Mouse (Mus musculus): ENCODE results near the gene Cd3e. TPM values are rescaled to one million over a fixed set of nuclear protein-coding genes. Genes with fewer than 3 reads are reported as not detected.
"Not testable (repeated sequence)": the region's sequence is repeated elsewhere in the genome, so short reads cannot be mapped to it uniquely, and the experiment has no call there.

The Cd3e gene
- 1 to 10 TPM in 2 of 4 experiments, not detected in 2; 1.3 to 1.5 TPM for total RNA-seq (2022)

- no peak for DNase-seq (ENCODE audit: low spot score)
Measured at GRCm38 (mm10) chr9:45009180-45010078, at the start of gene Cd3e. Gene Cd3e, minus strand, starts transcription at chr9:45009627.

- no peak for DNase-seq (ENCODE audit: low spot score)
Measured at GRCm38 (mm10) chr9:45058304-45058940, 49.0 kb upstream of the Cd3e start.

GRCm38 (mm10) chr9:45055082-45055713 is 45.8 kb upstream of the Cd3e start, which contains the start of gene Mpzl3:
Gene Mpzl3, plus strand, starts transcription at chr9:45055186.
- peak; percentile 55 for DNase-seq (ENCODE audit: low spot score)

DNA sequence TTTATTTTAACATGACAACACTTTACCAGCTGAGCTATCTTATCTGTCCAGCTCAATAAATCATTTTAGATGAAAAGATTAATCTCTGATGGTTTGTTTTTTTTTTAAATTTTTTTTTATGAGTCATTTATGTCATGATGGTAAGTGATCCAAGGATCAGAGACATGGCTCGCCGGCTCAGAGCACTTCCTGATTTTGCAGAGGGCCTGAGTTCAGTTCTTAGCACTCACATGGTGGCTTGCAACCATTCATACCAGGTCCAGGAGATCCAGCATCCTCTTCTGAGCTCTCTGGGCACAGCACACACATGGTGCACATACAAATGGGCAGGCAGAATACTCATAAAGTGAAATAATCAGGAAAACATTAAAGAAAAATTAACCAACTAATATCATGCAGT is 40.9 kb upstream of the Cd3e start:
- DNase-seq (ENCODE audit: low spot score), result no peak

DNA sequence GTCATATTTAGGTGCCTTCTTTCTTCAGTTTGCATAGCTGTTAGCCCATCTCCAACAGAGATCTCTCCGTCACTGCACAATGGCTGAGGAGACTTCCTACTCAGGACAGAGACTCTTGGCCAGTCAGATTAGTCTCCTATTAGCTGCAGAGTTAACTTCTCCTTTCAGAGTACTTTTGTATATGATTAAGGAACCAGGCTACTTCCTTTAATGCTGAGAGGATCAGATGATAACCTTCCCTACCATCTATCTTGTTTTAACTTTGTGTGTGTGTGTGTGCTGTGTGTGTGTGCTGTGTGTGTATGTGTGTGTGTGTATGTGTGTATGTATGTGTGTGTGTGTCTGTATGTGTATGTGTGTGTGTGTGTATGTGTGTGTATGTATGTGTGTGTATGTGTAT is 40.3 kb upstream of the Cd3e start:
- DNase-seq (ENCODE audit: low spot score), result no peak

DNA sequence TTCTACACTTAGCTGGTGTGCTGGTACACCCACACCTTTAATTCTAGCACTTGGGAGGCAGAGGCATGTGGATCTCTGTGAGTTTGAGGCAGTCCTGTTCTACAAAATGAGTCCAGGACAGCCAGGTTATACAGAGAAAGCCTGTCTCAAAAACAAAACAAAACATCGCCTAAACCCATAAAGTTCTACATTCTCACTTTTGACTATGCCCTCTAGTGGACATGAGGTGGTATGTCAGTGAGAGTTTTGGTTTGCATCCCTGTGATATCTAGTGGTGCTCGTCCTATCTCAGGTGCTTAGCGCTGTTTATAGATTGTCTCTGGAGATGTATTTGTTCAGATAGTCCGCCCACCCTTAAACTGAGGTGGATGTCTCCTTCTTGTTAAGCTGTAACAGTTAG is 39.1 kb upstream of the Cd3e start:
- no peak for DNase-seq (ENCODE audit: low spot score)

DNA sequence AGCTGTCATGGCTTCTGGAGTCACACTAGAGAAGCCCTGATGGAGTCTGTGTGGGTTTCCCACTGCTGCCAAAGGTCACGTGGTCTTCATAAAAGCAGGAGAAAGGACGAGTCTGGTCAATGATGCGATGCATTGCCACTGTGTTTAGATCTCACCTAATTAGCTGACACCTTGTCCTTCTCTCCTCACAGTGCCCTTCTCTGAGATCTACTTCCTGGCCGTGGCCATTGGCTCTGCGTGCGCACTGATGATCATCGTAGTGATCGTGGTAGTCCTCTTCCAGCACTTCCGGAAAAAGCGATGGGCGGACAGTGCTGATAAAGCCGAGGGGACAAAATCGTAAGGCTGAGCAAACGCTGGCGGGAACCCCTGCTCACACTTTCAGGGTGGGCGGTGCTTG is 37.5 kb upstream of the Cd3e start:
- DNase-seq (ENCODE audit: low spot score), result no peak

GRCm38 (mm10) chr9:45042947-45043346 is 33.5 kb upstream of the Cd3e start:
- no peak for DNase-seq (ENCODE audit: low spot score)

DNA sequence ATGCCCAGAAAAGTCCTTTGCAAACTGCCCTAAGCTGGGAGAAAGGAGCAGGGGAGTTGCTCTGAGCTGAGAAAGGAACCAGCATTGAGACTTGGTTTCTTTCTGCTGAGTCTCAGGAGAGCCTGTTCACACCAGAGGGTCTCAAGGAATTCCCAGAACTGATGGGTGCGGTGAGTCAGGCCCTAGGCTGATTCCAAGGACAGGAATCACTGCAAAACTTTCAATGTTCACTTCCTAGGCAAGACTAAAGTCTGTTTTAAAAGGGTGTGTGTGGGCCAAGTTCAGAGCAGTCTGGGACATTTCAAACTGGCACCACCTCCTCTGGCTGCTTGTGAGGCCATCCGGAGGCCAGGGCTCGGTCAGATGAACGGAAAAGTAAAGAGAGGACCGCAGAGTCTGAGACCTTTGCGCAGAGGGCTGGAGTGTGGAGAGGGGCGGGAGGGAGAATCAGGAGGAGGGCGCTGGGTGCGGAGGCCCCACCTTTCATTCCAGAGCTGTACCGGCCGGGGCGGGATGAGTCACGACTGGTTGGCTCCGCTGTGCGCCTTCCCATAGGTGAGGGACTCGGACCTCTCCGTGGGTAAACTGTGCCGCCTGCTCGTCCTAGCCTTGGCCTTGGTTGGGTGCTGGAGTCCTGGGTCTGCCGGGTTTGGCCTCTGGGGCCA is 32.8 kb upstream of the Cd3e start:
- no peak for DNase-seq (ENCODE audit: low spot score)

- DNase-seq (ENCODE audit: low spot score), result no peak
Measured at GRCm38 (mm10) chr9:45041131-45041838, 31.9 kb upstream of the Cd3e start.

- DNase-seq (ENCODE audit: low spot score), result no peak
Measured at GRCm38 (mm10) chr9:45040066-45040845, 30.8 kb upstream of the Cd3e start.

DNA sequence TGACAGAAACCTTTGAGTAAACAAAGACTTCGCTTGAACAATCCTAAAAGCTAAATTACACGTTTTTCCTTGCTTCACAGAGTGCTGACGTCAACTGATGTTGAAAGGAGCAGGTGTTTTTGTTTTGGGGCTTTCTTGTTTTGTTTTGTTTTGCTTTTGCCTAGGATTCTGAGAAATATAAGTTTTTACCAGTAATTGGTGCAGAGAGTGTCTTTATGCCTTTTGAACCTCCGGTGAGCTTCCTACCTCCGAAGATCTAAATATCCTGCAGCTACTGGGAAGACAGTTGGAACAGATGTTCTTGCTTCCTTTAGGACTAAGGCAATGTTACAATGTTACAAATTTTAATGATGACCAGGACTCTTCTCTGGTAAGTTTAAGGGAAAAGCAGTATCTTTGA is 30.1 kb upstream of the Cd3e start, which contains the start of gene Mpzl2:
Mpzl2 (plus strand) TSS at position 301 of the 400 bp plus-strand sequence.
- no peak for DNase-seq (ENCODE audit: low spot score)

GRCm38 (mm10) chr9:45037803-45038202 is 28.4 kb upstream of the Cd3e start:
- DNase-seq (ENCODE audit: low spot score), result not testable (repeated sequence)

DNA sequence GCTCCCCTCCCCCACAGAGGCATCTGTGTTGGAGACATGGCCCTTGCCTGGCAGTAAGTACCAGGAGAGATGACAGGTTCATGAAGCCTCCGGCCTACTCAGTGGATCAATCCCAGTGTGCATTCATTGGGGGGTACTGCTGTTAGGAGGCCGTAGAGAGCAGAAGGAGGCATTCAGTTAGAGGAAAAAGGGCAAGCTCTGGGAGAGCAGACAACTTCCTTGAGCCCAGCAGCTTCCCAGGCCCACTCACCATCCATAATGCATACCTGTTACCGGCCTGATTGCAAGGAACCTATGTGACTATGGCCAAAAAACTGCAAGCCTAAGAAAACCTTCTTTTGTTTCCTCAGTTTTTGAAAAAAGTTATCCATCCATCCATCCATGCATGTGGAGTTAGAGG is 25.1 kb upstream of the Cd3e start:
- no peak for DNase-seq (ENCODE audit: low spot score)

DNA sequence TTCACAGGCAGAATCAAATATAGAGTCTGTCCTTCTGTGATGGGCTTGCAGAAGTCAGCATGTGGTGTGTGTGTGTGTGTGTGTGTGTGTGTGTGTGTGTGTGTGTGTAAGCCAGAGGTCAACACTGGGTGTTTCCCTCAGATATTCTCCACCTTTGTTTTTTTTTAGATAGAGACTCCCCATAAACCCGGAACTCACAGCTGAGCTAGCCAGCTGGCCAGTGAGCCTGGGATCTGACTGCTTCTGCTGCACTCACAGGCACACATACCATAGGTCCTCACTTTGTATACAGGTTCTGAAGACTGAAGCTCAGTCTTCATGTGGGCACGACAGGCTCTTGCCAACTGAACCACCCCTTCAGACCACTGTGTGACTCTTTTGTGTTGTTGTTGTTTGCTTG is 22.8 kb upstream of the Cd3e start:
- DNase-seq (ENCODE audit: low spot score), result no peak

DNA sequence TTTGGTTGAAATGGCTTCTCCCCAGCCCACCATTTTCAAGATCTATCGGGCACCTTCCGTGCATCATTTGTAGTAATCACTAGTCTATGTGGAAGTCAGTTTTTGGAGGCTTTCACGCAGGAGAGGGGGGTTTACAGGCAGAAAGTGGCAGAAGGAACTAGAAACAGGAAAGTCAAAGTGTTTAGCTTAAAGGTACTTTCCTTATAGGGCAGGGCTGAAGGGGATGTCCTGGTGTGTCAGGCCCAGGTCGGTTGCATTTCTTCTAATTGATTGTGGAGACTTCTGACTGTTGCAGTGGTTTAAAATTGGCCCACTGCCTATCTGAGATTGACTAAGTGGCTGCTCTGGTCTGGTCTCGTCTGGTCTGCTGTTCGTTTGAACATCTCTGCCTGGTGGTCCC is 20.9 kb upstream of the Cd3e start:
- DNase-seq (ENCODE audit: low spot score), result no peak

GRCm38 (mm10) chr9:45027376-45027775 is 17.9 kb upstream of the Cd3e start:
- DNase-seq (ENCODE audit: low spot score), result no peak

DNA sequence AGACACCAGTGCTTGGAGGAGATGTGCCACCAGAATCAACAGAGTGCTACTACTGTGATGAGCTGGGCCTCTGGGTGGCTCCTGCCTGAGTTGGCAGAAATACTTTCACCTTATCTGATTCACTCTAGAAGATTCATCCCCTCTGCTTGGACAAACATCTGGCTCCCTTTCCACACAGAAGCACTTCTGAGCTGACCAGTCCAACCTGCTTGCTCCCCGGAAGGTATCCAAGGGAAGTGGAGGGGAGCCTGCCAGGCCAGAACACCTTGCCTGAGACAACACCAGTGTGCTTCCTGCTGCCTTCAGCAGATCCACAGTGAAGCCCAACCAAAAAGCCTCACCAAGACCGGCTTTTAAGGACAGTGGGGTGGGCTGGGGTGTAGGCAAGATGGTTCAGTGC is 14.8 kb upstream of the Cd3e start:
- no peak for DNase-seq (ENCODE audit: low spot score)

DNA sequence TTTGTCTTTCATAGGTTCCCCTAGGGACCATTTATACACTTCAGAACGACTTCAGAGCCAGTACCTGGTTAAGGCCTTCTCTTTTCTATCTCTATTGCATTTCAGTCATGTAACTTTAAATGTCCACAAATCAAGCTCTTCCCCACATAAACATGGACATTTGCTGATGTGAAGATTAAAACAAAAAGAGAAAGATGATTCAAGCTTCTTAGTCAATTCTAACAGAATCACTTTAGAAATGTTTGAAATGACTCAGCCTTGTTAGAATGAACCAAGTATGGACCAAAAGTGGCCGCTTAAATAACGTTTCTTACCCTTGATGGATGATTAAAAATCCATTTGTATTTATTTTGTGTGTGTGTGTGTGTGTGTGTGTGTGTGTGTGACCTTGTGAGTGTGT is 14.2 kb upstream of the Cd3e start:
- no peak for DNase-seq (ENCODE audit: low spot score)

- DNase-seq (ENCODE audit: low spot score), result peak; percentile 50
Measured at GRCm38 (mm10) chr9:45022800-45023199, 13.4 kb upstream of the Cd3e start.

Data from heart, adult 8-10 months (tissue).